Mouse (Mus musculus): ENCODE results near the gene Gm11758.
"Not testable (repeated sequence)": the region's sequence is repeated elsewhere in the genome, so short reads cannot be mapped to it uniquely, and the experiment has no call there.

Gm11758 gene

DNA sequence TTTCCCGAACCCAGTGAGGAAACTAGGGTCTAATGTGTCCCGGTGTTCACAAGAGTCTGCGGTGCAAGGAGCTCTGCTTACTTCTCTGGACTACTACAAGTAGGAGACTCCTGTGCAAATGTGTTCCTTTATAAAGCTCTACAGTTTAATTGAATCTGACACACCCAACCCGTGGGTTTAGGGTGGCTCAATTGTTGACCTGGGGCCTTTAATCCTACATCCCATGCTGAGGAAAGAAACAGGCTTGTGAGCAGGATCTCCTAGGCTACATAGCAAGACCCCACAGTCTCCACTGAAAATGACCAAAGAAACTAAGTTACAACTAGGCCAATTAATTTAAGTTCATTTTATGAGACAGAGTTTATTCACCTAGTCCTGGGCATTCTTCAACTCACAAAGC, at the start of gene Gm11758:
Gene Gm11758, minus strand, starts transcription at position 101 of the 400 bp plus-strand sequence.
- not testable (repeated sequence) for DNase-seq

DNA sequence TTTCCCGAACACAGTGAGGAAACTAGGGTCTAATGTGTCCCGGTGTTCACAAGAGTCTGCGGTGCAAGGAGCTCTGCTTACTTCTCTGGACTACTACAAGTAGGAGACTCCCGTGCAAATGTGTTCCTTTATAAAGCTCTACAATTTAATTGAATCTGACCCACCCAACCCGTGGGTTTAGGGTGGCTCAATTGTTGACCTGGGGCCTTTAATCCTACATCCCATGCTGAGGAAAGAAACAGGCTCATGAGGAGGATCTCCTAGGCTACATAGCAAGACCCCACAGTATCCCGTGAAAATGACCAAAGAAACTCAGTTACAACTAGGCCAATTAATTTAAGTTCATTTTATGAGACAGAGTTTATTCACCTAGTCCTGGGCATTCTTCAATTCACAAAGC, 44.6 kb upstream of the Gm11758 start, which contains the start of gene Gm11756:
Gene Gm11756, minus strand, starts transcription at position 101 of the 400 bp plus-strand sequence.
- not testable (repeated sequence) for DNase-seq

DNA sequence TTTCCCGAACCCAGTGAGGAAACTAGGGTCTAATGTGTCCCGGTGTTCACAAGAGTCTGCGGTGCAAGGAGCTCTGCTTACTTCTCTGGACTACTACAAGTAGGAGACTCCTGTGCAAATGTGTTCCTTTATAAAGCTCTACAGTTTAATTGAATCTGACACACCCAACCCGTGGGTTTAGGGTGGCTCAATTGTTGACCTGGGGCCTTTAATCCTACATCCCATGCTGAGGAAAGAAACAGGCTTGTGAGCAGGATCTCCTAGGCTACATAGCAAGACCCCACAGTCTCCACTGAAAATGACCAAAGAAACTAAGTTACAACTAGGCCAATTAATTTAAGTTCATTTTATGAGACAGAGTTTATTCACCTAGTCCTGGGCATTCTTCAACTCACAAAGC, 29.8 kb upstream of the Gm11758 start, which contains the start of gene Gm13871:
Gene Gm13871, minus strand, starts transcription at position 101 of the 400 bp plus-strand sequence.
- not testable (repeated sequence) for DNase-seq

DNA sequence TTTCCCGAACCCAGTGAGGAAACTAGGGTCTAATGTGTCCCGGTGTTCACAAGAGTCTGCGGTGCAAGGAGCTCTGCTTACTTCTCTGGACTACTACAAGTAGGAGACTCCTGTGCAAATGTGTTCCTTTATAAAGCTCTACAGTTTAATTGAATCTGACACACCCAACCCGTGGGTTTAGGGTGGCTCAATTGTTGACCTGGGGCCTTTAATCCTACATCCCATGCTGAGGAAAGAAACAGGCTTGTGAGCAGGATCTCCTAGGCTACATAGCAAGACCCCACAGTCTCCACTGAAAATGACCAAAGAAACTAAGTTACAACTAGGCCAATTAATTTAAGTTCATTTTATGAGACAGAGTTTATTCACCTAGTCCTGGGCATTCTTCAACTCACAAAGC, 14.9 kb upstream of the Gm11758 start, which contains the start of gene Gm11757:
Gene Gm11757, minus strand, starts transcription at position 101 of the 400 bp plus-strand sequence.
- not testable (repeated sequence) for DNase-seq

DNA sequence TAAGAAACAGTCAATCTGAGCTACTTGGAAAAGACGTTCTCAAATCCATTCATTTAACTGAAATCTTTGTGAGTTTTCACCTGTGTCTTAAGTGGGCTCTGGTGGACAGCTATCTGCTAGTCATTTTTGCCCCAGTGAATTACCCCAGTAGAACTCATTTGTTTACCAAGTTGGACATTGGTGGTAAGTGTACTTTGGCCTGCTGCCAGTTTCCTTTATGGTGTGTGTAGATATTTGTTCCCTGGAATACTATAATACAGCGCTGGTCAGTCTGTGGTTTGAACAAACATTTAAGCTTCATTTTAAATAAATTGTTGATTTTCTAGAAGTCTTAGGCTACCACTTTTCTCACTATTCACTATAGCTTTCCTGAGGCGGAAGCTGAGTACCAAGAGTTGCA, 49.5 kb downstream of the Gm11758 start:
- no peak for DNase-seq
